Mouse (Mus musculus): ENCODE results near the gene Dgat2. TPM values are rescaled to one million over a fixed set of nuclear protein-coding genes. Genes with fewer than 3 reads are reported as not detected.
A peak's percentile ranks its signal among the peaks of the same experiment; 100 is the strongest.

The Dgat2 gene
- total and polyA plus RNA-seq, 2 experiments from 2014 or later = 29.9 to 37.8 TPM

- no peak for TF ChIP-seq CTCF (IDR thresholded peaks at IDR 0.05; ENCODE audit: low read depth)
- no peak overlapping the region for H3K27ac ChIP-seq
- ATAC-seq (no peak), DNase-seq (ENCODE audit: low spot score) (no peak)
- no peak overlapping the region for H3K4me2 ChIP-seq (ENCODE audit: low read depth, low read length)
- H3K36me3 ChIP-seq (ENCODE audit: insufficient read depth, low read length) = no peaks in the 10 kb centered on the region
- no peak overlapping the region for H3K4me3 ChIP-seq (ENCODE audit: low read length)
- no peaks in the 10 kb centered on the region for H3K9me3 ChIP-seq (ENCODE audit: low read length)
- 43% methylated on average over 5 of the region's 5 CpGs for whole genome bisulfite sequencing
- H3K9ac ChIP-seq (replicated peaks; ENCODE audit: low read length) = no peak overlapping the region
- no peaks in the 10 kb centered on the region for H3K27me3 ChIP-seq (ENCODE audit: insufficient read depth, low read length)
- peaks cover 5% of the 10 kb centered on the region; the same call in 1 of the 2 replicates for H3K4me1 ChIP-seq (ENCODE audit: insufficient read depth, low read length)
These were observed 23.6 kb downstream of the Dgat2 start for GRCm38 (mm10) chr7:99158904-99159303.

GRCm38 (mm10) chr7:99158011-99158410 is 24.5 kb downstream of the Dgat2 start:
- H3K27me3 ChIP-seq (ENCODE audit: insufficient read depth, low read length) = no peaks in the 10 kb centered on the region
- 82% methylated on average over 8 of the region's 8 CpGs for WGBS
- DNase-seq (ENCODE audit: low spot score) (no peak), ATAC-seq (no peak)
- H3K9me3 ChIP-seq (ENCODE audit: low read length) = no peaks in the 10 kb centered on the region
- no peak overlapping the region for H3K4me3 ChIP-seq (ENCODE audit: low read length)
- TF ChIP-seq CTCF (IDR thresholded peaks at IDR 0.05; ENCODE audit: low read depth) = no peak
- no peak overlapping the region for H3K27ac ChIP-seq
- no peaks in the 10 kb centered on the region for H3K36me3 ChIP-seq (ENCODE audit: insufficient read depth, low read length)
- H3K4me2 ChIP-seq (ENCODE audit: low read depth, low read length) = no peak overlapping the region
- H3K9ac ChIP-seq (replicated peaks; ENCODE audit: low read length) = no peak overlapping the region
- H3K4me1 ChIP-seq (ENCODE audit: insufficient read depth, low read length) = peaks cover 5% of the 10 kb centered on the region; the same call in 1 of the 2 replicates

- Histone ChIP-seq H3K4me3 (ENCODE audit: low read length) (no peak overlapping the region), H3K9me3 (ENCODE audit: low read length) (no peaks in the 10 kb centered on the region), H3K27ac (no peak overlapping the region), H3K27me3 (ENCODE audit: insufficient read depth, low read length) (no peaks in the 10 kb centered on the region), H3K4me2 (ENCODE audit: low read depth, low read length) (no peak overlapping the region), H3K36me3 (ENCODE audit: insufficient read depth, low read length) (no peaks in the 10 kb centered on the region), H3K9ac (replicated peaks; ENCODE audit: low read length) (no peak overlapping the region), H3K4me1 (ENCODE audit: insufficient read depth, low read length) (peaks cover 5% of the 10 kb centered on the region; the same call in 1 of the 2 replicates)
- TF ChIP-seq CTCF (IDR thresholded peaks at IDR 0.05; ENCODE audit: low read depth) = no peak
- ATAC-seq (no peak), DNase-seq (ENCODE audit: low spot score) (no peak)
- 87% methylated on average over 10 of the region's 10 CpGs for WGBS
These were observed 25.8 kb downstream of the Dgat2 start for GRCm38 (mm10) chr7:99156737-99157136.

- ATAC-seq (peak; percentile 64), DNase-seq (ENCODE audit: low spot score) (peak; percentile 43)
- no peak overlapping the region for H3K9ac ChIP-seq (replicated peaks; ENCODE audit: low read length)
- no peaks in the 10 kb centered on the region for H3K9me3 ChIP-seq (ENCODE audit: low read length)
- peaks cover 5% of the 10 kb centered on the region; the same call in 1 of the 2 replicates for H3K4me1 ChIP-seq (ENCODE audit: insufficient read depth, low read length)
- TF ChIP-seq CTCF (IDR thresholded peaks at IDR 0.05; ENCODE audit: low read depth) = no peak
- no peak overlapping the region for H3K27ac ChIP-seq
- no peaks in the 10 kb centered on the region for H3K27me3 ChIP-seq (ENCODE audit: insufficient read depth, low read length)
- no peak overlapping the region for H3K4me3 ChIP-seq (ENCODE audit: low read length)
- WGBS = 29% methylated on average over 17 of the region's 17 CpGs
- H3K36me3 ChIP-seq (ENCODE audit: insufficient read depth, low read length) = no peaks in the 10 kb centered on the region
- H3K4me2 ChIP-seq (ENCODE audit: low read depth, low read length) = peak overlapping the region; percentile 40
These were observed 26.9 kb downstream of the Dgat2 start for GRCm38 (mm10) chr7:99155311-99156289.

GRCm38 (mm10) chr7:99154648-99155151 is 27.8 kb downstream of the Dgat2 start:
- H3K36me3 ChIP-seq (ENCODE audit: insufficient read depth, low read length) = no peaks in the 10 kb centered on the region
- H3K9ac ChIP-seq (replicated peaks; ENCODE audit: low read length) = no peak overlapping the region
- H3K27ac ChIP-seq = no peak overlapping the region
- H3K27me3 ChIP-seq (ENCODE audit: insufficient read depth, low read length) = no peaks in the 10 kb centered on the region
- H3K4me1 ChIP-seq (ENCODE audit: insufficient read depth, low read length) = peaks cover 5% of the 10 kb centered on the region; the same call in 1 of the 2 replicates
- 59% methylated on average over 8 of the region's 8 CpGs for WGBS
- H3K9me3 ChIP-seq (ENCODE audit: low read length) = no peaks in the 10 kb centered on the region
- no peak for DNase-seq (ENCODE audit: low spot score)
- H3K4me3 ChIP-seq (ENCODE audit: low read length) = no peak overlapping the region
- no peak for TF ChIP-seq CTCF (IDR thresholded peaks at IDR 0.05; ENCODE audit: low read depth)
- no peak overlapping the region for H3K4me2 ChIP-seq (ENCODE audit: low read depth, low read length)
- ATAC-seq = no peak

GRCm38 (mm10) chr7:99153686-99154202 is 28.8 kb downstream of the Dgat2 start:
- Histone ChIP-seq H3K27ac (no peak overlapping the region), H3K4me3 (ENCODE audit: low read length) (no peak overlapping the region), H3K4me1 (ENCODE audit: insufficient read depth, low read length) (peaks cover 5% of the 10 kb centered on the region; the same call in 1 of the 2 replicates), H3K27me3 (ENCODE audit: insufficient read depth, low read length) (no peaks in the 10 kb centered on the region), H3K4me2 (ENCODE audit: low read depth, low read length) (no peak overlapping the region), H3K9me3 (ENCODE audit: low read length) (no peaks in the 10 kb centered on the region), H3K9ac (replicated peaks; ENCODE audit: low read length) (no peak overlapping the region), H3K36me3 (ENCODE audit: insufficient read depth, low read length) (no peaks in the 10 kb centered on the region)
- DNase-seq (ENCODE audit: low spot score) (no peak), ATAC-seq (no peak)
- no peak for TF ChIP-seq CTCF (IDR thresholded peaks at IDR 0.05; ENCODE audit: low read depth)
- 93% methylated on average over 11 of the region's 11 CpGs for WGBS
